In the genomic region with DNA sequence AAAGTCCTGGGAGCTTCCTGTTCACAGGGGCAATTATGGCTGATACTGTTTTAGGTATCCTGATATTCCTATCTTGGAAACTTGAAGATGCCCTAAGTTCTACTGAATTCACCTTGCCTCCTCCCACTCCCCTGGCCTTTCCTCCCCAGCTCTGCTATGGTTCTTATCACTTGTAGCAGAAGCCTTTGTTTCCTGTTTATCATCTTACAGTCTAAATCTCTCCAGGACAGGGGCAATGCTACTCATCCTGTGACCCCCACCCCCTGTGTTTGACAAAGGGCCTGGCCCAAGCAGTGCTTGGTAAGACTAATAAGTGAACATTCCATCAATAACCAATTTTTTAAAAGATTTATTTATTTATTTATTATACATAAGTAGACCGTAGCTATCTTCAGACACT, we compare ENCODE assay signal across 20 mouse cellular contexts. TPM values are rescaled to one million over a fixed set of nuclear protein-coding genes. Genes with fewer than 3 reads are reported as not detected.
"Had no signal": no experiment of that assay in that cellular context is flagged by ENCODE, and none has a peak within 500 bp of the region (broad histone marks: within the 10 kb centered on the region; RNA-seq: fewer than 3 reads in every experiment).

No protein-coding gene starts in this region.

- H3K4me3 ChIP-seq: limb, embryonic 15.5 days; liver, embryonic 12.5 days; midbrain, embryonic 10.5 days; midbrain, embryonic 12.5 days; myocyte; neural tube, embryonic 13.5 days; neural tube, embryonic 15.5 days had no signal

- H3K27ac ChIP-seq: limb, embryonic 15.5 days; liver, embryonic 12.5 days; liver, embryonic 14.5 days; macrophage; midbrain, embryonic 10.5 days; midbrain, embryonic 12.5 days; neural tube, embryonic 13.5 days; neural tube, embryonic 15.5 days had no signal

- ATAC-seq: liver, embryonic 12.5 days; midbrain, embryonic 16.5 days had no signal

- H3K36me3 ChIP-seq: limb, embryonic 15.5 days; liver, embryonic 12.5 days; midbrain, embryonic 10.5 days; midbrain, embryonic 12.5 days; neural tube, embryonic 13.5 days; neural tube, embryonic 15.5 days had no signal

- DNase-seq: midbrain, embryonic 14.5 days; retina, postnatal 1 day; right cerebral cortex, adult 18-20 months; right cerebral cortex, postnatal 25 days; right cerebral cortex, postnatal 4 days; spleen, adult 18-20 months; thymus, adult 18-20 months; thymus, postnatal 25 days; thymus, postnatal 4 days had no signal

- H3K4me2 ChIP-seq: limb, embryonic 15.5 days; liver, embryonic 12.5 days; lung, embryonic 14.5 days; midbrain, embryonic 12.5 days; neural tube, embryonic 13.5 days; neural tube, embryonic 15.5 days had no signal

- H3K9me3 ChIP-seq: limb, embryonic 15.5 days; liver, embryonic 12.5 days; midbrain, embryonic 10.5 days; midbrain, embryonic 12.5 days; neural tube, embryonic 13.5 days; neural tube, embryonic 15.5 days had no signal

- H3K4me1 ChIP-seq: midbrain, embryonic 10.5 days; midbrain, embryonic 12.5 days; neural tube, embryonic 13.5 days; neural tube, embryonic 15.5 days had no signal

- H3K27me3 ChIP-seq: liver, embryonic 12.5 days; midbrain, embryonic 12.5 days; neural tube, embryonic 13.5 days; neural tube, embryonic 15.5 days had no signal

- H3K9ac ChIP-seq: limb, embryonic 15.5 days; liver, embryonic 12.5 days; liver, embryonic 14.5 days; lung, embryonic 14.5 days; midbrain, embryonic 12.5 days; neural tube, embryonic 13.5 days; neural tube, embryonic 15.5 days had no signal

RNA-seq across cellular contexts. Expression of gene Adam12, which starts 8.6 kb away (rescaled TPM):
- polyA plus RNA-seq: macrophage had no signal
